Mouse (Mus musculus) embryonic facial prominence, embryonic 14.5 days (tissue): ENCODE data around the gene Wdsub1. TPM values are rescaled to one million over a fixed set of nuclear protein-coding genes. Genes with fewer than 3 reads are reported as not detected.
"Not testable (repeated sequence)": the region's sequence is repeated elsewhere in the genome, so short reads cannot be mapped to it uniquely, and the experiment has no call there.

Experiments
- ATAC-seq: fragments of 200-750 bp; cut with Nextera tagmentation; 2 replicates; pipeline ENCODE4 v1.8.0; 2017; ENCODE audit warnings: low read depth, moderate number of reproducible peaks, moderate TSS enrichment
- DNase-seq: peaks from one replicate; pipeline ENCODE4 v3.0.0-alpha.2; 2015; ENCODE audit warnings: low spot score
- H3K27ac ChIP-seq: fragments of 300-500 bp; sonication (generic); replicated peaks from 2 replicates; pipeline ENCODE4 v1.5.1; 2014; ENCODE audit warnings: low read depth, mild to moderate bottlenecking, low read length, moderate library complexity
- H3K27me3 ChIP-seq: fragments of 300-500 bp; sonication (generic); replicated peaks from 2 replicates; pipeline ENCODE4 v1.6.1; 2014; ENCODE audit warnings: low read length; ENCODE audit not compliant: control insufficient read depth, insufficient read depth
- H3K36me3 ChIP-seq: fragments of 300-500 bp; sonication (generic); 2 replicates; pipeline ENCODE4 v1.6.1; 2014; ENCODE audit warnings: low read length, mixed read lengths; ENCODE audit not compliant: control insufficient read depth, insufficient read depth
- H3K4me1 ChIP-seq: fragments of 300-500 bp; sonication (generic); 2 replicates; pipeline ENCODE4 v1.6.1; 2014; ENCODE audit warnings: antibody characterized with exemption, low read length; ENCODE audit not compliant: control insufficient read depth, insufficient read depth
- H3K4me2 ChIP-seq: fragments of 300-500 bp; sonication (generic); 2 replicates; pipeline ENCODE4 v1.6.1; 2014; ENCODE audit warnings: low read depth, mild to moderate bottlenecking, low read length, moderate library complexity, mixed read lengths
- H3K4me3 ChIP-seq: fragments of 300-500 bp; sonication (generic); 2 replicates; pipeline ENCODE4 v1.5.1; 2014; ENCODE audit warnings: low read depth, mild to moderate bottlenecking, low read length
- H3K9ac ChIP-seq: fragments of 300-500 bp; sonication (generic); 2 replicates; pipeline ENCODE4 v1.6.1; 2014; ENCODE audit warnings: low read depth, mild to moderate bottlenecking, low read length, moderate library complexity, mixed read lengths
- H3K9me3 ChIP-seq: fragments of 300-500 bp; sonication (generic); 2 replicates; pipeline ENCODE4 v1.6.1; 2016; ENCODE audit warnings: low read length; ENCODE audit not compliant: control insufficient read depth
- WGBS: fragments of 180-500 bp; shearing (Covaris S2); extraction: QIAGEN DNeasy Blood & Tissue Kit; methylation state at CpG from one replicate; pipeline ENCODE4 v1.1.7; 2014; 5-methylcytosine and 5-hydroxymethylcytosine counted together
- polyA plus RNA-seq: library from polyadenylated mRNA; unstranded; fragments of >200 nt; fragmentation: Nextera tagmentation; extraction: Ambion mirVana; gene quantifications from 2 replicates; pipeline ENCODE4 v1.2.1, GENCODE M21; 2014

The Wdsub1 gene
- polyA plus RNA-seq, 1 experiment from 2014 or later, result 29.1 TPM

GRCm38 (mm10) chr2:59853543-59853942, 28.8 kb downstream of the Wdsub1 start:
- ATAC-seq (no peak), DNase-seq (no peak)
- no peaks in the 10 kb centered on the region for H3K9me3 ChIP-seq
- H3K4me1 ChIP-seq, result no peaks in the 10 kb centered on the region
- H3K4me2 ChIP-seq, result no peak overlapping the region
- H3K4me3 ChIP-seq, result no peak overlapping the region
- WGBS, result 87% methylated on average over 10 of the region's 10 CpGs
- H3K27ac ChIP-seq, result no peak overlapping the region
- peaks cover 35% of the 10 kb centered on the region for H3K36me3 ChIP-seq
- no peak overlapping the region for H3K9ac ChIP-seq
- H3K27me3 ChIP-seq, result no peaks in the 10 kb centered on the region

- WGBS, result 77% methylated on average over 11 of the region's 11 CpGs
- H3K4me1 ChIP-seq, result no peaks in the 10 kb centered on the region
- no peak overlapping the region for H3K4me2 ChIP-seq
- ATAC-seq (peak; percentile 31; the same call in 1 of the 2 replicates), DNase-seq (no peak)
- no peak overlapping the region for H3K27ac ChIP-seq
- H3K4me3 ChIP-seq, result no peak overlapping the region
- H3K27me3 ChIP-seq, result no peaks in the 10 kb centered on the region
- H3K9me3 ChIP-seq, result no peaks in the 10 kb centered on the region
- H3K36me3 ChIP-seq, result peaks cover 30% of the 10 kb centered on the region
- H3K9ac ChIP-seq, result no peak overlapping the region
Measured at GRCm38 (mm10) chr2:59852916-59853315, 29.5 kb downstream of the Wdsub1 start.

- ATAC-seq, DNase-seq, H3K27ac ChIP-seq, H3K4me3 ChIP-seq, H3K4me2 ChIP-seq, H3K9ac ChIP-seq, H3K27me3 ChIP-seq, H3K4me1 ChIP-seq, H3K9me3 ChIP-seq: not testable (repeated sequence)
- H3K36me3 ChIP-seq, result peaks cover 20% of the 10 kb centered on the region
- 85% methylated on average over 3 of the region's 5 CpGs for WGBS
Measured at GRCm38 (mm10) chr2:59851885-59852284, 30.5 kb downstream of the Wdsub1 start.

GRCm38 (mm10) chr2:59843848-59844247, 38.5 kb downstream of the Wdsub1 start:
- no peak overlapping the region for H3K27ac ChIP-seq
- H3K36me3 ChIP-seq, result peaks cover 43% of the 10 kb centered on the region
- no peaks in the 10 kb centered on the region for H3K9me3 ChIP-seq
- 90% methylated on average over 6 of the region's 6 CpGs for WGBS
- ATAC-seq, result no peak
- no peak for DNase-seq
- no peaks in the 10 kb centered on the region for H3K4me1 ChIP-seq
- no peaks in the 10 kb centered on the region for H3K27me3 ChIP-seq
- no peak overlapping the region for H3K9ac ChIP-seq
- no peak overlapping the region for H3K4me2 ChIP-seq
- H3K4me3 ChIP-seq, result no peak overlapping the region

GRCm38 (mm10) chr2:59843156-59843555, 39.2 kb downstream of the Wdsub1 start:
- Histone ChIP-seq H3K36me3 (peaks cover 44% of the 10 kb centered on the region), H3K27ac (no peak overlapping the region), H3K9me3 (no peaks in the 10 kb centered on the region), H3K4me2 (no peak overlapping the region), H3K9ac (no peak overlapping the region), H3K4me3 (no peak overlapping the region), H3K27me3 (no peaks in the 10 kb centered on the region), H3K4me1 (no peaks in the 10 kb centered on the region)
- DNase-seq (no peak), ATAC-seq (no peak)
- WGBS, result 90% methylated on average over 20 of the region's 21 CpGs

GRCm38 (mm10) chr2:59842556-59843008, 39.8 kb downstream of the Wdsub1 start:
- H3K4me3 ChIP-seq, result no peak overlapping the region
- H3K9me3 ChIP-seq, result no peaks in the 10 kb centered on the region
- H3K4me2 ChIP-seq, result no peak overlapping the region
- peaks cover 50% of the 10 kb centered on the region for H3K36me3 ChIP-seq
- no peak overlapping the region for H3K27ac ChIP-seq
- no peaks in the 10 kb centered on the region for H3K4me1 ChIP-seq
- ATAC-seq, result no peak
- DNase-seq, result no peak
- H3K9ac ChIP-seq, result no peak overlapping the region
- no peaks in the 10 kb centered on the region for H3K27me3 ChIP-seq
- WGBS, result 81% methylated on average over 6 of the region's 6 CpGs

GRCm38 (mm10) chr2:59841944-59842343, 40.4 kb downstream of the Wdsub1 start:
- no peaks in the 10 kb centered on the region for H3K4me1 ChIP-seq
- no peaks in the 10 kb centered on the region for H3K27me3 ChIP-seq
- 63% methylated on average over 11 of the region's 11 CpGs for WGBS
- H3K9ac ChIP-seq, result no peak overlapping the region
- no peak overlapping the region for H3K4me2 ChIP-seq
- H3K9me3 ChIP-seq, result no peaks in the 10 kb centered on the region
- peak overlapping the region; percentile 34; the same call in 1 of the 2 replicates for H3K27ac ChIP-seq
- DNase-seq, result no peak
- no peak overlapping the region for H3K4me3 ChIP-seq
- peaks cover 56% of the 10 kb centered on the region for H3K36me3 ChIP-seq
- no peak for ATAC-seq

- no peaks in the 10 kb centered on the region for H3K9me3 ChIP-seq
- H3K27ac ChIP-seq, result peak overlapping the region; percentile 34; the same call in 1 of the 2 replicates
- H3K4me1 ChIP-seq, result no peaks in the 10 kb centered on the region
- 57% methylated on average over 12 of the region's 12 CpGs for WGBS
- ATAC-seq (peak; percentile 62), DNase-seq (peak; percentile 59)
- H3K9ac ChIP-seq, result no peak overlapping the region
- no peaks in the 10 kb centered on the region for H3K27me3 ChIP-seq
- no peak overlapping the region for H3K4me3 ChIP-seq
- peaks cover 61% of the 10 kb centered on the region for H3K36me3 ChIP-seq
- H3K4me2 ChIP-seq, result no peak overlapping the region
Measured at GRCm38 (mm10) chr2:59841189-59841939, 41.0 kb downstream of the Wdsub1 start.

- Histone ChIP-seq H3K36me3 (peaks cover 73% of the 10 kb centered on the region), H3K9ac (no peak overlapping the region), H3K9me3 (no peaks in the 10 kb centered on the region), H3K4me1 (no peaks in the 10 kb centered on the region), H3K4me3 (no peak overlapping the region), H3K4me2 (no peak overlapping the region), H3K27me3 (no peaks in the 10 kb centered on the region), H3K27ac (no peak overlapping the region)
- ATAC-seq, result no peak
- no peak for DNase-seq
- WGBS, result 42% methylated on average over 4 of the region's 4 CpGs
Measured at GRCm38 (mm10) chr2:59840191-59840590, 42.2 kb downstream of the Wdsub1 start.
